Mouse (Mus musculus) left cerebral cortex, adult 2 months (tissue): ENCODE data around the gene Gm5767. TPM values are rescaled to one million over a fixed set of nuclear protein-coding genes. Genes with fewer than 3 reads are reported as not detected.

ENCODE experiments used
- DNase-seq, 2 experiments: peaks; one replicate each; pipeline ENCODE4 v3.0.0; 2021 to 2022; ENCODE audit warnings: low spot score in 2 of 2, mixed read lengths in 1 of 2; ENCODE audit errors: extremely low spot score in 1 of 2
- H3K27ac ChIP-seq: fragments of 200-600 bp; 2 replicates; pipeline ENCODE4 v1.8.1; 2022
- H3K4me3 ChIP-seq: fragments of 200-600 bp; 2 replicates; pipeline ENCODE4 v1.8.1; 2022
- CTCF ChIP-seq: fragments of 200-600 bp; IDR thresholded peaks from 2 replicates; pipeline ENCODE4 v1.8.1; 2022; ENCODE audit warnings: antibody characterized with exemption, mild to moderate bottlenecking, moderate library complexity
- intact Hi-C: fragments of 180-260 bp; cut with DNase I; formaldehyde crosslinking; loops from one replicate; pipeline ENCODE4 v1.15.1; 2025
- long read RNA-seq, 2 experiments: library from polyadenylated mRNA; stranded (forward); transcript quantifications; one replicate each; pipeline ENCODE4 v2.0.0; 2021; ENCODE audit warnings: borderline mapping rate in 2 of 2
- total RNA-seq, 2 experiments: library from RNA; stranded (reverse); gene quantifications; 2 replicates each; pipeline ENCODE4 v1.2.3; 2021

The Gm5767 gene
- not detected for total RNA-seq
- long read RNA-seq, experiment 1 = 0 reads
- long read RNA-seq, experiment 2 = 0 reads

- Histone ChIP-seq H3K4me3 (no peak within 1 kb of the TSS), H3K27ac (no peak within 1 kb of the TSS)
- TF ChIP-seq CTCF = no peak
- DNase-seq = no peak
- intact Hi-C loops = loop anchor here (10.0 kb wide), 1 partner anchor 154 kb away; the partner anchor contains the start of gene 1810013L24Rik
These were observed at the start of gene Gm5767 for GRCm38 (mm10) chr16:8680470-8680869. Gm5767 (plus strand) TSS chr16:8680770.

GRCm38 (mm10) chr16:8631428-8631827 is 49.1 kb upstream of the Gm5767 start:
- DNase-seq = no peak
- Histone ChIP-seq H3K27ac (no peak overlapping the region), H3K4me3 (no peak overlapping the region)
- TF ChIP-seq CTCF = no peak
- intact Hi-C loops = loop anchor here (10.0 kb wide), 1 partner anchor 137 kb away; no protein-coding TSS in a partner anchor

- DNase-seq = no peak
- Histone ChIP-seq H3K27ac (peak overlapping the region; percentile 88), H3K4me3 (peak overlapping the region; percentile 59)
- no peak for TF ChIP-seq CTCF
- intact Hi-C loops = loop anchor here (10.0 kb wide), 1 partner anchor 142 kb away; no protein-coding TSS in a partner anchor
These were observed 43.7 kb upstream of the Gm5767 start for GRCm38 (mm10) chr16:8636867-8637216.

GRCm38 (mm10) chr16:8637217-8638051 is 43.1 kb upstream of the Gm5767 start, which contains the start of the genes Pmm2 and Tmem186:
Pmm2 (plus strand) TSS chr16:8637674.
Tmem186 (minus strand) TSS chr16:8637712.
- peak within 1 kb of the TSS; percentile 88 for H3K27ac ChIP-seq
- H3K4me3 ChIP-seq = peak within 1 kb of the TSS; percentile 59
- DNase-seq = peak; percentile 84 to 87
- intact Hi-C loops = loop anchor here (10.0 kb wide), 1 partner anchor 143 kb away; no protein-coding TSS in a partner anchor
- TF ChIP-seq CTCF = no peak; the same call in 1 of the 2 replicates

GRCm38 (mm10) chr16:8638131-8638530 is 42.4 kb upstream of the Gm5767 start:
- no peak for TF ChIP-seq CTCF
- H3K27ac ChIP-seq = peak overlapping the region; percentile 88
- H3K4me3 ChIP-seq = peak overlapping the region; percentile 59
- no peak for DNase-seq
- intact Hi-C loops = loop anchor here (10.0 kb wide), 1 partner anchor 143 kb away; no protein-coding TSS in a partner anchor

- Histone ChIP-seq H3K4me3 (no peak overlapping the region), H3K27ac (no peak overlapping the region)
- TF ChIP-seq CTCF = no peak
- no peak for DNase-seq
- intact Hi-C loops = loop anchor here (10.0 kb wide), 1 partner anchor 145 kb away; no protein-coding TSS in a partner anchor
These were observed 40.9 kb upstream of the Gm5767 start for GRCm38 (mm10) chr16:8639466-8640191.

- H3K27ac ChIP-seq = no peak overlapping the region
- no peak for DNase-seq
- H3K4me3 ChIP-seq = no peak overlapping the region
- intact Hi-C loops = loop anchor here (2.0 kb wide), 1 partner anchor 29 kb away; the partner anchor contains the start of gene Carhsp1
- TF ChIP-seq CTCF = peak; percentile 82
These were observed 36.7 kb upstream of the Gm5767 start for GRCm38 (mm10) chr16:8643855-8644254.

- TF ChIP-seq CTCF = no peak
- peak overlapping the region; percentile 24; the same call in 1 of the 2 replicates for H3K27ac ChIP-seq
- H3K4me3 ChIP-seq = no peak overlapping the region
- intact Hi-C loops = loop anchor here (2.0 kb wide), 1 partner anchor 27 kb away; the partner anchor contains the start of gene Carhsp1
- DNase-seq = no peak
These were observed 35.0 kb upstream of the Gm5767 start for GRCm38 (mm10) chr16:8645546-8645945.

- intact Hi-C loops = no loop called here
- H3K4me3 ChIP-seq = no peak overlapping the region
- TF ChIP-seq CTCF = no peak
- no peak for DNase-seq
- H3K27ac ChIP-seq = no peak overlapping the region
These were observed 30.6 kb upstream of the Gm5767 start for GRCm38 (mm10) chr16:8650007-8650406.

GRCm38 (mm10) chr16:8655108-8655507 is 25.5 kb upstream of the Gm5767 start:
- intact Hi-C loops = no loop called here
- no peak overlapping the region for H3K27ac ChIP-seq
- no peak for TF ChIP-seq CTCF
- H3K4me3 ChIP-seq = no peak overlapping the region
- no peak for DNase-seq

- no peak for TF ChIP-seq CTCF
- no peak for DNase-seq
- Histone ChIP-seq H3K27ac (no peak overlapping the region), H3K4me3 (no peak overlapping the region)
- intact Hi-C loops = no loop called here
These were observed 25.0 kb upstream of the Gm5767 start for GRCm38 (mm10) chr16:8655599-8655998.
